Mouse (Mus musculus) spleen, postnatal 14 days (tissue): Measurements from ENCODE around the gene Rbms1.

Experiments
- DNase-seq, 2 experiments: peaks; one replicate each; pipeline ENCODE4 v3.0.0; 2021 to 2022; ENCODE audit warnings: low spot score in 2 of 2

Gene Rbms1

GRCm38 (mm10) chr2:60766420-60766819 is 196.6 kb downstream of the Rbms1 start:
- DNase-seq: no peak

GRCm38 (mm10) chr2:60756218-60756617 is 206.8 kb downstream of the Rbms1 start:
- DNase-seq: no peak

- DNase-seq: no peak
Observed at GRCm38 (mm10) chr2:60755101-60755500, 207.9 kb downstream of the Rbms1 start.

- DNase-seq: no peak
Observed at GRCm38 (mm10) chr2:60751274-60751673, 211.7 kb downstream of the Rbms1 start.

- no peak for DNase-seq
Observed at GRCm38 (mm10) chr2:60750591-60750990, 212.4 kb downstream of the Rbms1 start.

- no peak for DNase-seq
Observed at GRCm38 (mm10) chr2:60748585-60748984, 214.4 kb downstream of the Rbms1 start.

GRCm38 (mm10) chr2:60747590-60747989 is 215.4 kb downstream of the Rbms1 start:
- no peak for DNase-seq

GRCm38 (mm10) chr2:60744674-60745073 is 218.3 kb downstream of the Rbms1 start:
- no peak for DNase-seq

- no peak for DNase-seq
Observed at GRCm38 (mm10) chr2:60739389-60740137, 223.4 kb downstream of the Rbms1 start.

GRCm38 (mm10) chr2:60730929-60731328 is 232.1 kb downstream of the Rbms1 start:
- no peak for DNase-seq

GRCm38 (mm10) chr2:60730024-60730423 is 233.0 kb downstream of the Rbms1 start:
- no peak for DNase-seq

- no peak for DNase-seq
Observed at GRCm38 (mm10) chr2:60728902-60729585, 233.9 kb downstream of the Rbms1 start.

GRCm38 (mm10) chr2:60724660-60725059 is 238.3 kb downstream of the Rbms1 start:
- DNase-seq: no peak

GRCm38 (mm10) chr2:60722967-60723366 is 240.0 kb downstream of the Rbms1 start:
- DNase-seq: no peak

GRCm38 (mm10) chr2:60722514-60722913 is 240.5 kb downstream of the Rbms1 start, which contains the start of gene Itgb6:
Gene Itgb6, minus strand, starts transcription at chr2:60722643.
- no peak for DNase-seq

GRCm38 (mm10) chr2:60720906-60721305 is 242.1 kb downstream of the Rbms1 start:
- DNase-seq: no peak

- DNase-seq: no peak
Observed at GRCm38 (mm10) chr2:60720205-60720604, 242.8 kb downstream of the Rbms1 start.

- DNase-seq: no peak
Observed at GRCm38 (mm10) chr2:60717348-60717747, 245.6 kb downstream of the Rbms1 start.

GRCm38 (mm10) chr2:60716549-60716948 is 246.4 kb downstream of the Rbms1 start:
- no peak for DNase-seq

- DNase-seq: no peak
Observed at GRCm38 (mm10) chr2:60715771-60716170, 247.2 kb downstream of the Rbms1 start.

- DNase-seq: no peak
Observed at GRCm38 (mm10) chr2:60714971-60715502, 248.0 kb downstream of the Rbms1 start.

- no peak for DNase-seq
Observed at GRCm38 (mm10) chr2:60714475-60714874, 248.5 kb downstream of the Rbms1 start.

GRCm38 (mm10) chr2:60713857-60714256 is 249.1 kb downstream of the Rbms1 start:
- no peak for DNase-seq
